Mouse (Mus musculus) midbrain, embryonic 12.5 days (tissue): ENCODE data around the gene Flad1. TPM values are rescaled to one million over a fixed set of nuclear protein-coding genes. Genes with fewer than 3 reads are reported as not detected.
A peak's percentile ranks its signal among the peaks of the same experiment; 100 is the strongest.

Experiments
- ATAC-seq: fragments of 200-750 bp; cut with Nextera tagmentation; 2 replicates; pipeline ENCODE4 v1.8.0; 2017; ENCODE audit warnings: low read depth, moderate TSS enrichment, moderate library complexity; ENCODE audit not compliant: low FRiP score
- H3K27ac ChIP-seq: fragments of 300-500 bp; sonication (generic); replicated peaks from 2 replicates; pipeline ENCODE4 v1.5.1; 2016; ENCODE audit warnings: mild to moderate bottlenecking
- H3K27me3 ChIP-seq: fragments of 300-500 bp; sonication (generic); 2 replicates; pipeline ENCODE4 v1.6.1; 2016; ENCODE audit warnings: mild to moderate bottlenecking
- H3K36me3 ChIP-seq: fragments of 300-500 bp; sonication (generic); 2 replicates; pipeline ENCODE4 v1.6.1; 2016
- H3K4me1 ChIP-seq: fragments of 300-500 bp; sonication (generic); 2 replicates; pipeline ENCODE4 v1.6.1; 2016
- H3K4me2 ChIP-seq: fragments of 300-500 bp; sonication (generic); replicated peaks from 2 replicates; pipeline ENCODE4 v1.6.1; 2016; ENCODE audit warnings: mild to moderate bottlenecking, moderate library complexity
- H3K4me3 ChIP-seq: fragments of 300-500 bp; sonication (generic); 2 replicates; pipeline ENCODE4 v1.5.1; 2016; ENCODE audit warnings: mild to moderate bottlenecking
- H3K9ac ChIP-seq: fragments of 300-500 bp; sonication (generic); replicated peaks from 2 replicates; pipeline ENCODE4 v1.6.1; 2016; ENCODE audit warnings: mild to moderate bottlenecking, moderate library complexity
- H3K9me3 ChIP-seq: fragments of 300-500 bp; sonication (generic); 2 replicates; pipeline ENCODE4 v1.6.1; 2016; ENCODE audit warnings: mild to moderate bottlenecking
- WGBS: fragments of 180-500 bp; shearing (Covaris S2); methylation state at CpG from one replicate; pipeline ENCODE4 v1.1.7; 2016; 5-methylcytosine and 5-hydroxymethylcytosine counted together
- polyA plus RNA-seq: library from polyadenylated mRNA; unstranded; fragments of >200 nt; fragmentation: Nextera tagmentation; extraction: Ambion mirVana; gene quantifications from 2 replicates; pipeline ENCODE4 v1.2.1, GENCODE M21; 2016

The Flad1 gene
- polyA plus RNA-seq, 1 experiment from 2014 or later = 34.4 TPM

DNA sequence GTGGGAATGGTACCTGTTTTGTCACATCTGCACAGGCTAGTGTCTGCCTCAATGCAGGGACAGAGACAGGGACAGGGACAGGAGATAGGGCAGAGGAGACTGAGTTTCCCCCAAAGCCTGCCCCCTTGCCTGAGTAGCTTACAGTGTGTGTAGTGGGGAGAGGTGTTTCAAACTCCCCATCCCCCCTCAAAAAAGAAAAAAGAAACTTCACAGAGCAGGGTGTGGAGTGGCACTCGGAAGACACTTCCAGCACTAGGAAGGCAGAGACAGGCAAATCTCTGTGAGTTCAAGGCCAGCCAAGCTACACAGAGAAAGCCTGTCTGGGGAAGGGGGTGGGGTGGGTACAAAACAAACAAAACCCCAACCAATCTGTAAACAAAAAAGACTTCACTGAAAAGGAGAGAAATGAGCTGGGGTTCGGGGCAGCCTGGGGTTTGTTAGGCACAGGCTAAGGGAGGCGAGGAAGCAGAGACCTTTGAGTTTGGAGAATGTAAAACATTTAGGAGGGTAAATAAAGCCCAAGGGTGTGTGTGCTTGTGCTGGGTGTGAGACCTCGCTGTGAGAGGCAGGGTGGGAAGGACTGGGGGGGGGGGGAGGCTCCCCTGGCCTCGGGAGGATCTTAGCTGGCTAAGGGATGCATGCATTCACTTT lies 38.0 kb downstream of the Flad1 start:
- Histone ChIP-seq H3K4me3 (no peak overlapping the region), H3K9me3 (no peaks in the 10 kb centered on the region), H3K27me3 (peaks cover 6% of the 10 kb centered on the region; the same call in 1 of the 2 replicates), H3K4me2 (no peak overlapping the region), H3K4me1 (peaks cover 10% of the 10 kb centered on the region), H3K9ac (no peak overlapping the region), H3K36me3 (no peaks in the 10 kb centered on the region), H3K27ac (no peak overlapping the region)
- WGBS = 41% methylated on average over 5 of the region's 5 CpGs
- no peak for ATAC-seq

- no peaks in the 10 kb centered on the region for H3K36me3 ChIP-seq
- H3K9ac ChIP-seq = no peak overlapping the region
- H3K4me2 ChIP-seq = no peak overlapping the region
- WGBS = 75% methylated on average over 11 of the region's 11 CpGs
- peaks cover 26% of the 10 kb centered on the region; the same call in 1 of the 2 replicates for H3K27me3 ChIP-seq
- H3K9me3 ChIP-seq = no peaks in the 10 kb centered on the region
- H3K4me1 ChIP-seq = no peaks in the 10 kb centered on the region
- ATAC-seq = no peak
- H3K27ac ChIP-seq = no peak overlapping the region
- H3K4me3 ChIP-seq = no peak overlapping the region
Observed at GRCm38 (mm10) chr3:89367338-89367737, 44.3 kb downstream of the Flad1 start.

- ATAC-seq = no peak
- 73% methylated on average over 20 of the region's 20 CpGs for WGBS
- H3K9me3 ChIP-seq = no peaks in the 10 kb centered on the region
- no peak overlapping the region for H3K27ac ChIP-seq
- H3K4me2 ChIP-seq = no peak overlapping the region
- no peak overlapping the region for H3K4me3 ChIP-seq
- no peaks in the 10 kb centered on the region for H3K36me3 ChIP-seq
- H3K9ac ChIP-seq = no peak overlapping the region
- no peaks in the 10 kb centered on the region for H3K4me1 ChIP-seq
- peaks cover 25% of the 10 kb centered on the region; the same call in 1 of the 2 replicates for H3K27me3 ChIP-seq
Observed at GRCm38 (mm10) chr3:89365486-89366414, 45.9 kb downstream of the Flad1 start.

DNA sequence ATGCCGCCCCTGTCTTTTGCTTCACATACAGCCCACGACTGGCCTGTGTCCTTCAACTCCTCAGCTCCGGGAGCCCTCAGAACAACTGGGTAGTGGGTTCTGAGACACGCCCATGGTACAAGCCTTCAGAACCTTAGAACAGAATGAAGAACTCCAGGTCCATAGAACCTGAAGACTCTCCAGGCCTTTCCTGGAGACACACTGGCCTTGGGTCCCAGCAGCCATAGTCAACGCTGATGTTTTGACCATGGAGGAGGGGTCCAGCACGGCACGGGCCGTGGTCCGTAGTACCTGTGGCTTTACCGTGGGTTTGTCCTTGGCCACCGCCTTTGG lies 46.6 kb downstream of the Flad1 start, which contains the start of gene Dcst1:
TSS of gene Dcst1 (minus strand) at position 101 of the 333 bp plus-strand sequence.
- Histone ChIP-seq H3K4me3 (no peak within 1 kb of the TSS), H3K36me3 (no peaks in the 10 kb centered on the region), H3K27ac (no peak within 1 kb of the TSS), H3K4me2 (no peak within 1 kb of the TSS), H3K4me1 (no peaks in the 10 kb centered on the region), H3K27me3 (0 out of 2 replicates have a peak, but pooled peaks cover 20% of the 10 kb centered on the region), H3K9me3 (no peaks in the 10 kb centered on the region), H3K9ac (no peak within 1 kb of the TSS)
- ATAC-seq = no peak
- WGBS = 80% methylated on average over 11 of the region's 11 CpGs

GRCm38 (mm10) chr3:89364631-89365030 lies 47.0 kb downstream of the Flad1 start:
- Histone ChIP-seq H3K4me2 (no peak overlapping the region), H3K9me3 (no peaks in the 10 kb centered on the region), H3K27me3 (0 out of 2 replicates have a peak, but pooled peaks cover 20% of the 10 kb centered on the region), H3K36me3 (no peaks in the 10 kb centered on the region), H3K27ac (no peak overlapping the region), H3K4me1 (no peaks in the 10 kb centered on the region), H3K4me3 (no peak overlapping the region), H3K9ac (no peak overlapping the region)
- WGBS = 54% methylated on average over 8 of the region's 8 CpGs
- no peak for ATAC-seq

DNA sequence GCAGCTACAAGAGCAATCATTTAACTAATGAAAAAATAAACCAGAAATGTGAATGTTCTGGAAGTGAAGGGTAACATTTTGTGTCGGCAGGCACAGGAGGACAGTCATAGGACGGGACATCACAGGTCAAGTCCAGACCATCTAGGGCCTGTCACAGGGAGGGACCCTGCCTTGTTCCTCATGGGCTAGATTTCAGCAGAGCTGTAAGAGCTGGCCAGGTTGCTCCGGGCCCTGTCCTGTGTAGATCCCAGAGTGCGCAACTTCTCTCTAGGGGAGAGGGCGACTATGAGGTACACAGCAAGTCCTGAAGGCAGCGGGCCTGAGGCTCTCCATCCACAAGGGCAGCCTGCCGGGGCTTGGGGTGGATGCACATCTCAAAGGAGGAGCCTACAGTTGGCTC lies 50.0 kb downstream of the Flad1 start, which contains the start of gene Dcst2:
TSS of gene Dcst2 (plus strand) at position 301 of the 400 bp plus-strand sequence.
- WGBS = 86% methylated on average over 7 of the region's 7 CpGs
- Histone ChIP-seq H3K4me1 (no peaks in the 10 kb centered on the region), H3K9me3 (no peaks in the 10 kb centered on the region), H3K27ac (no peak within 1 kb of the TSS), H3K27me3 (peaks cover 22% of the 10 kb centered on the region; the same call in 1 of the 2 replicates), H3K36me3 (no peaks in the 10 kb centered on the region), H3K4me3 (no peak within 1 kb of the TSS), H3K9ac (no peak within 1 kb of the TSS), H3K4me2 (no peak within 1 kb of the TSS)
- no peak for ATAC-seq

GRCm38 (mm10) chr3:89360237-89360636 lies 51.4 kb downstream of the Flad1 start:
- Histone ChIP-seq H3K27ac (no peak overlapping the region), H3K36me3 (no peaks in the 10 kb centered on the region), H3K9me3 (no peaks in the 10 kb centered on the region), H3K4me2 (no peak overlapping the region), H3K4me1 (no peaks in the 10 kb centered on the region), H3K27me3 (peaks cover 23% of the 10 kb centered on the region), H3K9ac (no peak overlapping the region), H3K4me3 (no peak overlapping the region)
- WGBS = 81% methylated on average over 3 of the region's 3 CpGs
- ATAC-seq = no peak

DNA sequence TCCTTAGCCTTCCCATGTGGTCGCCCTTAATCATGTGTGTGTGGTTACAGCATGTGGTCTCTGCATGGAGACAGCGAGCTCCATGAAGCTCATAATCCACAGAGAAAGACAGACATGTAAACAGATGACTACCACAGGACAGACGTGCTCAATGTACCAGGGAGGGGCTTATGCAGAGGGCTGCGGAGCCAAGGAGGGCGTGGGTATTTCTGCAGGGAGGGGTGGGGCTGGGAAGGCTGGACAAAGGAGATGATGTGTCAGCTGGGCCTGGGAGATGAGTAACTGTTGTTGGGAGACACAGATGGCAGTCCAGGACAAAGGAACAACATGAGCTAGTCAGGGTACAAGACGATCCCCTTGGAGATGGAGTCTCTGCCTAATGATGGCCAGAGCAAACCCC lies 52.0 kb downstream of the Flad1 start:
- 74% methylated on average over 6 of the region's 6 CpGs for WGBS
- peaks cover 18% of the 10 kb centered on the region for H3K27me3 ChIP-seq
- no peak overlapping the region for H3K4me2 ChIP-seq
- H3K36me3 ChIP-seq = no peaks in the 10 kb centered on the region
- H3K9me3 ChIP-seq = no peaks in the 10 kb centered on the region
- H3K9ac ChIP-seq = no peak overlapping the region
- H3K27ac ChIP-seq = no peak overlapping the region
- no peak for ATAC-seq
- no peak overlapping the region for H3K4me3 ChIP-seq
- no peaks in the 10 kb centered on the region for H3K4me1 ChIP-seq

DNA sequence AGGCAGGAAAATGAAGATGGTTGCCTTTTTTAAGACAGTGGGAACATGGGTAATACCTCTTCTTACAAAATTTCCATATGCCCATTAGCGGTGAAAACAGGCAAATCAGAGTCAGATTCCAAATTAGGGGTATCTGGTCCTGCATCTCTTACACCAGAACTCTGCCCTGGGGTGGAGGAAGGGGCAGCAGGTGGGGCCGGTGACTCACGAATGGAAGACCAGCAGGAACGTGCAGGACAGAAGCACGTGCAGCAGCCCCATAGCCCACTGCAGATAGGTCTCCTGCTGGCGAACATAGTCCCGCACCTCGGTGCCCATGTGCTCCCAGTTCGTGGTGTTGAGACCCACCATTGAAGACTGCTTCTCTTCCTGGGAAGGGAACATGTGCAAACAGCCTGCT lies 55.6 kb downstream of the Flad1 start:
- H3K4me3 ChIP-seq = no peak overlapping the region
- no peak overlapping the region for H3K4me2 ChIP-seq
- H3K36me3 ChIP-seq = no peaks in the 10 kb centered on the region
- 73% methylated on average over 9 of the region's 9 CpGs for WGBS
- H3K9me3 ChIP-seq = no peaks in the 10 kb centered on the region
- no peak overlapping the region for H3K27ac ChIP-seq
- H3K9ac ChIP-seq = no peak overlapping the region
- no peaks in the 10 kb centered on the region for H3K4me1 ChIP-seq
- H3K27me3 ChIP-seq = peaks cover 47% of the 10 kb centered on the region
- ATAC-seq = no peak

GRCm38 (mm10) chr3:89355512-89355902 lies 56.2 kb downstream of the Flad1 start:
- no peak overlapping the region for H3K27ac ChIP-seq
- no peak overlapping the region for H3K4me2 ChIP-seq
- no peak overlapping the region for H3K9ac ChIP-seq
- H3K4me3 ChIP-seq = no peak overlapping the region
- ATAC-seq = no peak
- H3K27me3 ChIP-seq = peaks cover 52% of the 10 kb centered on the region
- 86% methylated on average over 6 of the region's 6 CpGs for WGBS
- H3K4me1 ChIP-seq = peaks cover 2% of the 10 kb centered on the region; the same call in 1 of the 2 replicates
- H3K9me3 ChIP-seq = no peaks in the 10 kb centered on the region
- no peaks in the 10 kb centered on the region for H3K36me3 ChIP-seq

DNA sequence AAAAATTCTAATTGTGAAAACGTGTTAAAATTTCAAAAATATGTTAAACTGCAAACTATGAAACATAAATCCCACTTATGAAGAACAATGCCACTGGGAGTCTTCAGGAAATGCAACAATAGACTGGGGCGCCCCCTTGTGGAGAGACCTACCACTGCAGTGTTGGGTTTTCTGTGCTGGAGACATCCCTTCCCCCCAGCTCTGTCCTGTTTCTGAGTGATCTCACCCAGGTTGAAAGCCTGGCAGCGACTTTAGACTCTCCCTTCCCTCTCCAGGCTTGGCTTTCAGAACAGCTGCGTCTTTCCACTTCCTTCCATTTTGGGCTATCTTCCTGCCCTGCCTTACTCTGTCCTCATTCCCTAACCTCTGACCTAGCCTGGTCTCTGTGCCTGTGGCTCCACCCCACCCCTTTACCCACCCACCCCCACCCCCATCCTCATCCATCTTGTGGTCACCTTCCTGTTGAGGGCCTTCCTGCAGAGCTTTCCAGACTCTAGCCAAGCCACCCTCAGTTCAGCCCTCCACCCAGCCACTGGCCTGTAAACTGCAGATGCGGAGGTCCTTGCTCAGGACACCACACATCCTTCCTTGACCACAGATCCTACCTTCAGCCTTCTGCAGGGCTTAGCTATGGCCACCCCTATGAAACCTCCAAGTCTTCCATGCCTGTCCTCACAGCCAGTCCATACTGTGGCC lies 56.7 kb downstream of the Flad1 start:
- no peak overlapping the region for H3K27ac ChIP-seq
- no peaks in the 10 kb centered on the region for H3K9me3 ChIP-seq
- peaks cover 56% of the 10 kb centered on the region for H3K27me3 ChIP-seq
- H3K4me2 ChIP-seq = no peak overlapping the region
- H3K9ac ChIP-seq = no peak overlapping the region
- 0 out of 2 replicates have a peak, but pooled peaks have one; percentile 13 for ATAC-seq
- peaks cover 6% of the 10 kb centered on the region; the same call in 1 of the 2 replicates for H3K4me1 ChIP-seq
- WGBS = 21% methylated on average over 5 of the region's 5 CpGs
- no peak overlapping the region for H3K4me3 ChIP-seq
- H3K36me3 ChIP-seq = no peaks in the 10 kb centered on the region

GRCm38 (mm10) chr3:89351271-89351670 lies 60.4 kb downstream of the Flad1 start:
- Histone ChIP-seq H3K4me3 (no peak overlapping the region), H3K4me1 (peaks cover 20% of the 10 kb centered on the region), H3K9ac (no peak overlapping the region), H3K27me3 (peaks cover 69% of the 10 kb centered on the region), H3K36me3 (no peaks in the 10 kb centered on the region), H3K27ac (no peak overlapping the region), H3K9me3 (no peaks in the 10 kb centered on the region), H3K4me2 (no peak overlapping the region)
- 55% methylated on average over 5 of the region's 5 CpGs for WGBS
- ATAC-seq = no peak
